Mouse (Mus musculus): ENCODE measurements around the gene Mpp2. TPM values are rescaled to one million over a fixed set of nuclear protein-coding genes. Genes with fewer than 3 reads are reported as not detected.

Mpp2 gene
- polyA plus RNA-seq, 1 experiment from 2014 or later: not detected

DNA sequence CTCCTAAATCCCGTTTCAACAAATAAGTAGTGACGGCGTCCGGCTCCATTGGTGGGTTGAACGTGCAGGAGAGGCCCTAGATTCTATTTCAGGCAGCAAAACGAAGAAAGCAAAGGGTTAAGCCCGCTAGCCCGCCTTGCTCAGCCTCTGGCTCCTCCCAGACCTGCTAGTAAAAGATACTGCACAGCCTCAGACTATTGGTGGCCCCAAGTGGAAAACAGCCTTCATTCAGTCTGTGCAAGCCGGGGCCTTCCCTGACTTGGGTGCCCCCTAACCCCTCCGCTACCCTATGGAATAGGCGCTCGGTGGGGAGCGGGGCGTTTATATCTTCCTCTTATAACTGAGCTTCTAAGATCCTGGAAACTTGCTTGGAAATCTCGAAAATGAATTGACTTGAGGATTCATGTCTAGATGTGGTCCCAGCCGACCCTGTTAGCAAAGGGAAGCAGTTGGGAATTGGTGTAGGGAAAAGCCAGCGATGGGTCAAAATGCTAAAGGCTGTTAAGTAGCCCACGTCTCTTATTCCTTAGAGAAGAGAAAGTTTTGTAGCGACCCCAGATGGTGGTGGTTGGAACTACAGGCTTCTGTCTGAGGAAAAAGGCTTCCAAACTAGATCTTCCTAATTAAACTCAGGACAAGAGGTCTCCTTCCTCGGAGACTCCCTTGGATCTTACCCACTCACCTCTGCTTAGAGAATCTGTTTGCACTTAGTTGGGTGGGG is 933 bp upstream of the Mpp2 start:
- Histone ChIP-seq H3K36me3 (ENCODE audit: inconsistent target) (no peaks in the 10 kb centered on the region), H3K27ac (no peak overlapping the region), H3K4me3 (ENCODE audit: inconsistent target) (no peak overlapping the region), H3K79me2 (ENCODE audit: inconsistent target) (no peaks in the 10 kb centered on the region)
- WGBS (ENCODE audit: missing documents): 4% methylated on average over 20 of the region's 20 CpGs

DNA sequence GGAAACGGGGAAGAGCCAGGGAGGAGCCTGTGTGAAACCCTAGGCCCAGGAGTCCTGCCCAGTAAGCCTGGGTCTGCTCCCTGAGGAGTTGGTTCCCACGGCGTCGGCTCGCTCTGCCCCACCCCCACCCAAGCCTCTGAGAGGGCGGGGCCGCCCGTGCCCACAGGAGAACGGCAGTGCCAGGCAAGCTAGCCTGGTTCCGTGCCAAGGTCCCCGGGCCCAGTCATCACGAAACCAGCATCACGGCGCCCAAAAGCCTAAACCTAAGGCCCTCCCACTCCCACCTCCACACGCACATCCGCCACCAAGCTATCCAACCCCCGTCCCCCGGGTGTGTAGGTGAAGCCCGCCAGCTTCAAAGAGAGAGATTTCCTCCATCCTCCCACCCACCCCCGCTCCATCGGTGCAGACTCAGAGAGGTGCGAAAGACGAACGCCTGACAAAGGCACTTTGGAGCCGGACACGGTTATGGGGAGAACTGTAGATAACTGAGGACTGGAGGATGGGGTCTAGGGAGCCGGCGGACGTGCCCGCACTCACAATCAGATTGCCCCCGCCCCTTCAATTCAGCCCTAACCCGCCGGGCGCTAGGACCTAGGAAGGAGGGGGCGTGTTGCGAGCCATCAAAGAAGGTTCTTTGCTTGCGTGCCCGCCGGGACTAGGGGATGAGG is 1.1 kb downstream of the Mpp2 start:
- WGBS (ENCODE audit: missing documents): under 1% methylated on average over 35 of the region's 39 CpGs
- no peak overlapping the region for H3K4me3 ChIP-seq (ENCODE audit: inconsistent target)
- H3K36me3 ChIP-seq (ENCODE audit: inconsistent target): no peaks in the 10 kb centered on the region
- no peak overlapping the region for H3K27ac ChIP-seq
- no peaks in the 10 kb centered on the region for H3K79me2 ChIP-seq (ENCODE audit: inconsistent target)

DNA sequence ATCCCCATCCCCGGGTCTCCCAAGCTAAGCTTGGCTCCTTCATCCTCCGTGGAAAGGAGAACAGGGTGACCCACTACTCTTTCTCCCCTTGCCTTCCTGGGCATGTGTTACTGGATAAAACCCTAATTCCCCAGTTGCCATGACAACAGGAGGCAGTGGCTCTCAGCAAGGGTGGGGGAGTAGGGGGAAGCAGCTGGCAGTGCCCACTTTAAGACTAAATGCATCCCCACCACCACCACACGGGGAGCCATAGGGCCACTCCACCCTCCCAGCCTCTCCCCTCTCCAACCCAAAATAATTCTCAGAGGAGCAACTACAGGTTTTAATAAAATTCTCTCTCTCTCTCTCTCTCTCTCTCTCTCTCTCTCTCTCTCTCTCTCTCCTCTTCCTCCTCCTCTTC is 2.0 kb downstream of the Mpp2 start:
- no peak overlapping the region for H3K4me3 ChIP-seq (ENCODE audit: inconsistent target)
- WGBS (ENCODE audit: missing documents): 76% methylated on average over 2 of the region's 3 CpGs
- no peaks in the 10 kb centered on the region for H3K36me3 ChIP-seq (ENCODE audit: inconsistent target)
- H3K27ac ChIP-seq: no peak overlapping the region
- H3K79me2 ChIP-seq (ENCODE audit: inconsistent target): no peaks in the 10 kb centered on the region

DNA sequence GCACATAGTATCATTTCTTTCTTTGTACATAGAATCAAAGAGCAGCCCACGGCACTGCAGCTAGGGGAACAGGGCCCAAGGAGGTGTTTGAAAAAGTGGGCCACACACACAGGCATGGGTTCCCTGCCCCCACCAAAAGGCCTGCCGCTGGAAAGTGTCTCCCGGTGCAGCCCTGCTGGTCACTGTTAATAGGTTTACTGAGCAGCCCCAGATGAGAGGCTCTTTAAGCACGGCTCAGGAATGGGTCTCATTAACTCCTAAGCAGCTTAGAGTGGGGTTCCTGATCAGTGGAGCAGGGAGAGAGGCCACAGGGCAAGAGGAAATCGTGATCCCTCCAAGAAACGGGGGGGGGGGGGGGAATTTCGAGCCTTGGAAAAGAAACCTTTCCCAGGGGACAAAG is 4.2 kb downstream of the Mpp2 start:
- no peak overlapping the region for H3K4me3 ChIP-seq (ENCODE audit: inconsistent target)
- WGBS (ENCODE audit: missing documents): 95% methylated on average over 5 of the region's 7 CpGs
- no peaks in the 10 kb centered on the region for H3K79me2 ChIP-seq (ENCODE audit: inconsistent target)
- no peak overlapping the region for H3K27ac ChIP-seq
- H3K36me3 ChIP-seq (ENCODE audit: inconsistent target): no peaks in the 10 kb centered on the region

DNA sequence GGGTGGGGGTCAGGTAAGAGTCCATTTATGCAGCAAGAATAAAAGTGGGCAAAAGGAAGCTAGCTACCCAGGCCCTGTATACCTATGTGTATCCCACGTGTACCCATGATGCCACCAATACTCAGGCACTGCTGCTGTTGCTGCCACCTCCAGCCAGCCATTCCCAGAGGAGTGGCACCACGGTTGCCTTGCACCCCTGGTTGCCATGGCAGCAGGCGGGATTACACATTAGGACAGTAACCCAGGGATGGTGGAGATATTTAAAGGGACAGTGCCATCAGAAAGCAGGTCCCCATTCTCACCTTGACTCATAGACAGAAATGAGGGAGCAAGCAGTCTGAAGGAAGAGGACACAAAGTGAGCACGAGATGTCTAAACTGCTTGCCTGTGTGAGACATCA is 5.1 kb downstream of the Mpp2 start:
- no peaks in the 10 kb centered on the region for H3K36me3 ChIP-seq (ENCODE audit: inconsistent target)
- H3K27ac ChIP-seq: no peak overlapping the region
- 90% methylated on average over 4 of the region's 4 CpGs for WGBS (ENCODE audit: missing documents)
- H3K79me2 ChIP-seq (ENCODE audit: inconsistent target): no peaks in the 10 kb centered on the region
- no peak overlapping the region for H3K4me3 ChIP-seq (ENCODE audit: inconsistent target)

DNA sequence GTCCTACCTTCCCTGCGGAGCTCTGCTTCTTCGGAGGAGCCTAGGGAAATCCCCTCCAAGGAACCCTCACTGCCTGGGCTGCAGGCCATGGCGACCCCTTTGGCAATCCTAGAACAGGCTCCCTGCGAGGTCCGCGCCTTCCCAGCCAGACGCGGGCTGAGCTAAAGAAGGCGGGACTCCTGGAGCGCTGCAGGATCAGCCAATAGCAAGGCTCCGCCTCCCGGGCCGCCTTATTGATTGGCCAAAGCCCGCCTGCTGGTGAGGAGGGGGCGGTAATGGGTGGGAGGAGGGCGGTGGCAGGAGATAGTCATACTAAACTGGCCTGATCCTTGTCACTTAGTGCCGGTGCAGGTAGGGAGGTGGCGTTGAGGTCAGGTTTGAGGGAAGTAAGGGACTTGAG is 6.0 kb downstream of the Mpp2 start:
- 5% methylated on average over 18 of the region's 18 CpGs for WGBS (ENCODE audit: missing documents)
- Histone ChIP-seq H3K27ac (no peak overlapping the region), H3K36me3 (ENCODE audit: inconsistent target) (no peaks in the 10 kb centered on the region), H3K79me2 (ENCODE audit: inconsistent target) (no peaks in the 10 kb centered on the region), H3K4me3 (ENCODE audit: inconsistent target) (no peak overlapping the region)

DNA sequence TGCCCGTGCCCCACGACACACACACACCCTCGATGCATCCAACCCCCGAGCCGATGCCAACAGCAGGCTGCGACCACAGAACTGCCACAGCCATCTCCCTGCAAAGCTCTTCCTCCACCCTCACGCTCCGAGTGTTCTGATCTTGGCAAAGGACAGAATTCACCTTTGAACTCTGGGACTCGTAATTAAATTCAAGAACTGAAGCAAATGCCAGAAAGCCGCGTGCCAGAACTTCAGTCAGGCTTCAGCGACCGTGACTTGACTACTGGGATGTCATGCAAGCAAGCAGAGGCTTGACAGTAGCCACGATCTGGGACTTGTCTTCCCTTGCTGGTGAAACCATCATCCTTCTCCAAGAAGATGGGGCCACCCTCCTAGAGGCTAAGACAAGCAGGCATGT is 14.6 kb downstream of the Mpp2 start:
- Histone ChIP-seq H3K36me3 (ENCODE audit: inconsistent target) (no peaks in the 10 kb centered on the region), H3K27ac (no peak overlapping the region), H3K79me2 (ENCODE audit: inconsistent target) (no peaks in the 10 kb centered on the region), H3K4me3 (ENCODE audit: inconsistent target) (no peak overlapping the region)
- WGBS (ENCODE audit: missing documents): 86% methylated on average over 14 of the region's 14 CpGs

DNA sequence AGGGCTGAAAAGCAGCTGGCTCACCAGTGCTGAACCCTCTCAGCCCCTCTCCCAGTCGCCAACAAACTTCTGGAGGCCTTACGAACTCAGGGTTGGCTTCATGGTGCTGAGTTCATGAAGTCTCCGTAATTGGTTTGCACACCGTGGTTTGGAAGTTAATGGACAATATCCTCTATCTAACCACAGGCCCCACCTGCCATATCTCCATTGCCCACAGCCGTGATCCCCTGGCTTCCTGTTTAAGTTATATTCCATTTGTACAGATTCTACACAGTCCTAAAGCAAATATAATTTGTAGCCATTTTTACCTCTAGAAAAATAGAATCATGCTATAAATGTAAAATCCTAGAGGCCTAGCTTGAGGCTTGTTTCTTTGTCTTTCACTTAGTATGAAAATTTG is 15.6 kb downstream of the Mpp2 start:
- Histone ChIP-seq H3K36me3 (ENCODE audit: inconsistent target) (no peaks in the 10 kb centered on the region), H3K27ac (no peak overlapping the region), H3K79me2 (ENCODE audit: inconsistent target) (no peaks in the 10 kb centered on the region), H3K4me3 (ENCODE audit: inconsistent target) (no peak overlapping the region)
- WGBS (ENCODE audit: missing documents): 31% methylated on average over 5 of the region's 5 CpGs

DNA sequence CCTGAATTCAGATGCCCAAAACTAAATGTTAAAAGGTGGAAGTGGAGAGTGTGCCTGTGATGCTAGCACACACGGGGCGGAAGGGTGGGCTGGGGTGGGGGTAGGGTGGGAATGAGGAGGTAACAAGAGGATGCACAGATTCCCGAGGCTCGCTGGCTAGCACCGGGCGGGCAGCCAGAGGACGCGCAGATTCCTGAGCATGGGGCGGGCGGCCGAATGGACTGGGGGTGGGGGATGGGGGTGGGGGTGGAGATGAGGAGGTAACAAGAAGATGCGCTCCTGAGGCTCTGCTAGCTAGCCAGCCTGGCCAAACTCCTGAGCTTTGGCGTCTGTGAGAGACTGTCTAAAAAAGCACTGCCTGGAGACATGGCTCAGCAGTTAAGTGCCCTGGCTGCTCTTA is 17.9 kb downstream of the Mpp2 start:
- WGBS (ENCODE audit: missing documents): 37% methylated on average over 8 of the region's 13 CpGs

DNA sequence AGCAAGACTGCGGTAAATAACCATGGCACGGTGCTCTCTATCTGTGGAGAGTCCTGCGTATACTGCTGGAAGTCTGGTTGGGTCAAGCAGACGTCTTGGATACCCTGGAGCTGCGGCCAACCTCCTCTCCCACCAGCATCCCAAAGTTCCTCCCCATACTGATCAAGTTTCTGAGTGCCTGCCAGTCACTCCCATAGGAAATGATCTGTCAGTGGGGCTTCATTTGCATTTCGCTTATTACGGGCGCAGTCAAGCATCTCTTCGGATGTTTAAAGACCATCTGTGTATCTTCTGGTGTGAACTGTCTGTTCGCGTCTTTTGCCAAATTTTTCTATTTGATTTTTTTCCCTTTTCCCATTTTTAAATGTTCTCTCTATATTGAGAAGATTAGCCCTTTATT is 18.7 kb downstream of the Mpp2 start:
- 80% methylated on average over 11 of the region's 11 CpGs for WGBS (ENCODE audit: missing documents)
- H3K79me2 ChIP-seq (ENCODE audit: inconsistent target): no peaks in the 10 kb centered on the region
- H3K36me3 ChIP-seq (ENCODE audit: inconsistent target): no peaks in the 10 kb centered on the region
- H3K4me3 ChIP-seq (ENCODE audit: inconsistent target): no peak overlapping the region
- H3K27ac ChIP-seq: no peak overlapping the region

More for the DNA sequence above, 17.9 kb downstream of the Mpp2 start:
- H3K36me3 ChIP-seq (ENCODE audit: inconsistent target): no peaks in the 10 kb centered on the region
- H3K79me2 ChIP-seq (ENCODE audit: inconsistent target): no peaks in the 10 kb centered on the region
- H3K27ac ChIP-seq: no peak overlapping the region
- H3K4me3 ChIP-seq (ENCODE audit: inconsistent target): no peak overlapping the region

DNA sequence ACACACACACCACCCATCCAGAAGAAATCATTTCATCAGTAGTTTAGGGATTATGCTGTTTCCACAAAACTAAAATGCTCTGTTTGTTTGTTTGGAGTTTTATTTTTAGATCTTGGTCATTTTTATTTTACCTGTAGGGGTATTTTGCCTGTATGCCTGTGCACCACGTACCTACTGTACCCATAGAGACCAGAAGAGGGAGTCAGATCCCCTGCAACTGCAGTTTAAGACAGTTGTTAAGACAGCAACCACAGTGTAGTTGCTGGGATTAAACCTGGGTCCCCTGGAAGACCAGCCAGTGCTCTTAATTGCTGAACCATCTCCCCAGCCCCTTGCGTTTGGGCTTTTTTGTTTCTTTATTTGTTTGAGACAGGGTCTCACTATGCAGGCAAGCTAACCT is 19.3 kb downstream of the Mpp2 start:
- Histone ChIP-seq H3K36me3 (ENCODE audit: inconsistent target) (no peaks in the 10 kb centered on the region), H3K79me2 (ENCODE audit: inconsistent target) (no peaks in the 10 kb centered on the region), H3K4me3 (ENCODE audit: inconsistent target) (no peak overlapping the region), H3K27ac (no peak overlapping the region)
- WGBS (ENCODE audit: missing documents): 53% methylated on average over 2 of the region's 2 CpGs

DNA sequence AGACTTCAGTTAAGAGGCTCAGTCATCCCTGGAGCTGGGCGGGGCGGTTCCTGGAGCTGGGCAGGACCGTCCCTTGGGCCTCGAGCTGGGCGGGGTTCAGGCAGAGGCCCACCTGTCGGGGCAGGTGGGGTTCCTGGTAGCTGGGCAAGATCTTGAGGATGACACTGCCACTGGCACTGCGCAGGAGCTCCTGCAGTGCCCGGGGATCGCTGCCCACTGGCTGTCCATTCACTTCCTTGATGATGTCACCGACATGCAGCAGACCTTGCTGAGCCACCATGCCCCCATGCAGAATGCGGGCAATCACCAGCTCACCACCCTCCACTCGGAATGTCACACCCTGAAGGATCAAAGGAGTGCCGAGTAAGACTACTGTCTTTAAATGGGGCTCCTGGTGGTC is 25.2 kb downstream of the Mpp2 start:
- Histone ChIP-seq H3K36me3 (ENCODE audit: inconsistent target) (no peaks in the 10 kb centered on the region), H3K4me3 (ENCODE audit: inconsistent target) (no peak overlapping the region), H3K79me2 (ENCODE audit: inconsistent target) (no peaks in the 10 kb centered on the region), H3K27ac (no peak overlapping the region)
- WGBS (ENCODE audit: missing documents): 84% methylated on average over 11 of the region's 13 CpGs

DNA sequence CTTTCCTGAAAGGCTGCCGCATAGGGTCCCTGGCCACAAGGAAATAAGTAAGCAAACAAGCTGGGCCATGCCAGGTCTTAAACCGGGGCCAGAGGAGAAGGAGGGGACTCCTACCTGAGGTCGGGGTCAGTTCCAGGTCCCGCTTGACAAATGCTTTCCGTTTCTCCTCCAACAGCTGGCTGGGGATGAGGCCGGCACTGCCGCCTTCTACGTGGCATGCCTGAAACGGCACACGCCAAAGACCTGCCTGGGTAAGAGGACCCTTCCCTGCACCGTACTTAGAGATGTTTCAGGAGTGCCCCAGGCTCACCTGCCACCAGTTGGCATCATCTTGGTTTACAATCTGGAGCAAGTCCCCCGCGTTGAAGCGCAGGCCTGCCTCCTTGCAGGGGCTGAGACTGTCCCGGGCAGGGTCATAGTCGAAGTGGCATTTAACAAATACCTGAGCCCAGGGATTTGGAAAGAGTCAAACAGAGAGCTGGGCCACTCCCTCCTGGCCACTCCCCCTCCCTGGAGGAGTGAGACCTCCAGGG is 26.3 kb downstream of the Mpp2 start:
- Histone ChIP-seq H3K4me3 (ENCODE audit: inconsistent target) (no peak overlapping the region), H3K27ac (no peak overlapping the region), H3K79me2 (ENCODE audit: inconsistent target) (no peaks in the 10 kb centered on the region), H3K36me3 (ENCODE audit: inconsistent target) (no peaks in the 10 kb centered on the region)
- WGBS (ENCODE audit: missing documents): 35% methylated on average over 16 of the region's 16 CpGs

DNA sequence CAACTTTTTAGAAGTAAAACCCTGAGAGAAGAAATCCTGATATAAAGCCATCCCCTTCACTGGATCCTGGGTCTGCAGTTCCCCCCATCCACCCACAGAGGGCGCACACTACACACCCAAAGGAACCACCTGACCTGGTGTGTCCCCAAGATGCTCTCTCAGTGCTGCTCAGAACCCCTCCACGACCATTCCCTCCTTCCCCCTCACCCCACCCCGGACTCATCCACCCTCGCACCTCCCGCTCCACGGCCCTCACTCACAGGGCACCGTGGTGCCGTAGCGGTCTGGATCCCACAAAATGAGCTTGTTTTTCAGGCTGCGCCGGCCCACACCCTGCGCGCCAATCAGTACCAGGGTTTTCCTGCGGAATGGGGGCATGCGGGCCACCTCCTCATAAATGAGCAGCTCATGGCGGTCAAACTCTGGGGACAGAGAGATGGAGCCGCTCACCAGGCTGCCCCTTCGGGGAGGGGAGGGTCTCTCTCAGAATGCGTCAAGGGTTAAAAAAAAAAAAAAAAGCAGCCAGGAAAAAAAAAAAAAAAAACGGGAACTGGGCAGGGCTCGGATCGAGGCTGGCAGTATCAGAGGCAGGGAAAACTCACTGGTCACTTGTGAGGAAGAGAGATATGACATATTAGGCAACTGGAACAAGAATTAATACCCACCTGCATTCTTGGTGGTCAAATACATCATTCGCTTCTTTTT is 26.9 kb downstream of the Mpp2 start:
- Histone ChIP-seq H3K4me3 (ENCODE audit: inconsistent target) (peak overlapping the region; percentile 5; the same call in 1 of the 2 replicates), H3K36me3 (ENCODE audit: inconsistent target) (no peaks in the 10 kb centered on the region), H3K27ac (no peak overlapping the region), H3K79me2 (ENCODE audit: inconsistent target) (no peaks in the 10 kb centered on the region)
- WGBS (ENCODE audit: missing documents): 3% methylated on average over 23 of the region's 23 CpGs

DNA sequence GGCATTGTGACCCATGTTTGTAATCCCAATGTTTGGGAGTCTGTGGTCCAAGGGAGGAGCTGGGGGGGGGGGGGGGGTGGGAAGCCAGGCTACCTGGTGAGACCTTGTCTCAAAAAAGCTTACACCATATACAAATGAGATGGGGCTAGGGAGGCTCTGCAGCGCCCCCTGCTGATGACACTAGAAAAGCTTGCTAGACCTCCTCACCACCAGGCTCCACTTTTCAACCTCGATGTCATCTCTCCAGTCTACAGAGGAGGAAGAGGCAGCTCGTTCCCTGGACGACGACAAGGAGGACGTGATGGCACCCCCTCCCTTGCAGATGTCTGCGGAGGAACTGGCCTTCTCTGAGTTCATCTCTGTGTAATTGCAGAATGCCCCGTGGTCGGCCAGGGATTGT is 34.5 kb downstream of the Mpp2 start:
- no peaks in the 10 kb centered on the region for H3K36me3 ChIP-seq (ENCODE audit: inconsistent target)
- H3K4me3 ChIP-seq (ENCODE audit: inconsistent target): no peak overlapping the region
- H3K27ac ChIP-seq: no peak overlapping the region
- no peaks in the 10 kb centered on the region for H3K79me2 ChIP-seq (ENCODE audit: inconsistent target)
- WGBS (ENCODE audit: missing documents): 29% methylated on average over 9 of the region's 9 CpGs

Data from macrophage (primary cell).